Mouse (Mus musculus) common myeloid progenitor, adult 5-6 weeks (primary cell): Measurements from ENCODE around the gene Olfr1324. TPM values are rescaled to one million over a fixed set of nuclear protein-coding genes. Genes with fewer than 3 reads are reported as not detected.
"Not testable (repeated sequence)": the region's sequence is repeated elsewhere in the genome, so short reads cannot be mapped to it uniquely, and the experiment has no call there.

Experiments
- ATAC-seq: replicated peaks from 2 replicates; pipeline ENCODE4 v1.8.0; 2016; ENCODE audit warnings: low read depth, mild to moderate bottlenecking, moderate TSS enrichment, inconsistent platforms; ENCODE audit not compliant: poor library complexity, severe bottlenecking
- total RNA-seq: library from RNA; stranded (forward); fragments of 200-1000, 187-1606 nt; gene quantifications from 2 replicates; pipeline ENCODE4 v1.2.3, GENCODE M21; 2017

Olfr1324 gene
- not detected in 2 replicates for total RNA-seq

DNA sequence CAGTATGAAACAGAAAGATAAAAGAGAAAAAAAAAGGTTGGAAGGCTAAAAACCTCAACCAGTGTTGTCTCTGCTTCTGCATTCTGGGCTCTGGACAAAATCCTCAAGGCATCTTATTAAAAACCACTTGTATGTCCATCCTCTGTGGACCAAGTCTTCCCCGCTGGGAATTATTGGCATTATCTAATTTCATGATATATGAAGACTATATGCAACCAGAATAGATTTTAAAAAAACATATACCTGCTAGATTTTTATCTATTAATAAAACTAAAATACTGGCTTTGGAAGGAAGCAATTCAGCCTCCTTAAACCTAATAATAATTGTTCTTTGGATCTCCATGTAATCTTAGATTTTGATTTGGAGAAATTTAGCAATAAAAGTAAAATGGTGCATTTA is at the start of gene Olfr1324:
Gene Olfr1324, minus strand, starts transcription at position 101 of the 400 bp plus-strand sequence.
- no peak for ATAC-seq

- not testable (repeated sequence) for ATAC-seq
These were observed 42.0 kb upstream of the Olfr1324 start for GRCm38 (mm10) chrX:50470341-50470740.

DNA sequence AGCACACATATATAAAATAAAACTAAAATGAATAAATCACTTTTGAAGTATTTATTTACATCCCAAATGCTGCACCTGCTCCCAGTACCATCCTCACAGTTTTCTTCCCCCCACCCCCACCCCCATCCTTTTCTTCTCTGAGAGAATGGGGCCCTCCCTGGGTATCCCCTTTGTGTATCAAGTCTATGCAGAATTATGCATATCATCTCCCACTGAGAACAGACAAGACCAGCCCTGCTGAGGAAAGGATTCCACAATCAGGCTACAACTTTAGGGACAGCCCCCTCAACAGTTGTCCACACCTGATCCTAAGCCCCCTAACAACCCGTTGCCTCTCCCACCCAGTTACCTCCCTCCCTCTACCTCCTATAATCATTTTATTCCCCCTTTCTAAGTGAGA is 27.8 kb upstream of the Olfr1324 start:
- ATAC-seq = no peak

- no peak for ATAC-seq
These were observed 15.1 kb upstream of the Olfr1324 start for GRCm38 (mm10) chrX:50443352-50443751.

DNA sequence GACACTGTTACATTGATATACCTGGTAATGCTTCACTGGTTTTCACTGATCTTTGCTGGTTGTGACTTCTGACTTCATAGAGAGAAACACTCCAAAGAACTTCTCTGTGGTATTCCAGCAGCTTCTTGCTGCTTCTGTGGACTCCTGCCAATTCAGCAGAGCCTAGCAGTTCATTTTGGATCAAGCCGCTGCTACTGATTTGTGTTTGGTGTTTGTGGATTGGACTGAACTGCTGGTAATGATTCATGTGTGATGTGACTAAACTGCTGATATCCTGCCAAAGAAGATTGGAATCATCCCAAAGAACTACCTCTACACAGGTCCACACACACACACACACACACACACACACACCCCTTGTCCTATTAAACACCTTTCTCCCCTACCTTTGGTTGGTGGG is 14.4 kb upstream of the Olfr1324 start:
- ATAC-seq = no peak

DNA sequence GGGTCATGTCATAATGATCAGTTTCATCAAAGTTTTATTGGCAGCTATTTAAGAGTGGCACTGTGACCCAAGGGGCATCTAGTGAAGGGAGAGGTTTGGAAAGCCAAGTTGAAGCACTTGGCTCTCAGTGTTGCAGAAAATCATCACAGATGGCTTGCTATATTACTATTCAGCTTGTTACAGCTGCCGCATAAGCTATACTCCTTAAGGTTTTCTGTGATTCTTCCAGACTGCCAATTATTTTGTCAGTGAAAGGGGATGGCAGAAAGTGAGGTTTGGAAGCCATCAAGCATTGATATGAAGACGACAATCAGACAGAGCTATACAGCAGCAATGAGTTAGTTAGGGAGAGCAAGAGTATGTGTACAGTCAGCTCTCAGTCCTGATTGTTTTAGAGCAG is 4.2 kb upstream of the Olfr1324 start:
- ATAC-seq = no peak

DNA sequence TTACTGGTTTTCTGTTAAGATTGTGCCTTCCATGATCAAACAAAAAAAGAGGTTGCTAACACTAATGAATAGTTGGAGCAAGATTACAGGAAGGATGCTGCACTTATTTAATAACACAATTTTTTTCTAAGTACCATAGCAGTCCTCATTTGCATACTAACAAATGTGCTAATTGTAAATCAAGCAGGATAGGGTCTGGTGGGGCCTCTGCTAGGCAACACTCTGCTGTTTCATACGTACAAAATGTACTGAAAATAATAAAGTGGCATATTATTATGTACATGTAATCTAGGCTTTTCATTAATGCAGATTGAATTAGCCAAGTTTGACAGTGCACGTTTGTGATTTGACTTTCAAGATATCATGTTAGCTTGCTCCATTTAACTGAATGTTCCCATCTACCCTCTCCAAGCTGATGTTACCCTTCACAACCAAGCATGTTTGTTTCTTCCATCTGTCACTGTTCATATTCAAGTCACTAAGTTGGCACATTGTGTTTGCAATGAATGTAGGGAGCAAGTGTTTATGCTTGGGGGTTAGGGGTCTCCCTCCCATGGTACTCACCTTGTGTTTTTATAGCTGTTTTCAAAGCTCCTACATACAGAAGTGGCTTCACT is 478 bp downstream of the Olfr1324 start:
- ATAC-seq = no peak

DNA sequence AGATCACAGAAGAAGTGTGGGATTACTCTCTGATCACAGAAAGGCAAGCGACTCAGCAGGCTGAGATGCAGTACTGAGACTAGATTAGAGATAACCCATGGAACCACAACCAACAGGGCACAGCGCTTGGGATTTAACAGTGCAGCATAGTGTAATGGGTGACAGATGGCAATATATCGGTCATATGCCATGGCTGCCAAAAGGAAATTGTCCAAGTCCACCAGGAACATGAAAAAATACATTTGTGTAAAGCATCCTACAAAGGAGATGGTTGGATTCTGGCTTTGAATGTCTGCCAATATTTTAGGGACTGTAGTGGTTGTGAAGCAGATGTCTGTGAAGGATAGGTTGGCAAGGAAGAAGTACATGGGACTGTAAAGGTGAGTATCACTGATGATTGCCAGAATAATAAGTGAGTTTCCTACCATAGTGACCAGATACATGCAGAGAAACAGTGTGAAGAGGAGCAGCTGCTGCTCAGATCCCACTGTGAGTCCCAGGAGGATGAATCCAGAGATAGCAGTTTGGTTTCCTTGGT is 2.3 kb downstream of the Olfr1324 start:
- no peak for ATAC-seq

GRCm38 (mm10) chrX:50410361-50410760 is 17.9 kb downstream of the Olfr1324 start:
- ATAC-seq = not testable (repeated sequence)

GRCm38 (mm10) chrX:50390616-50391015 is 37.7 kb downstream of the Olfr1324 start:
- 0 out of 2 replicates have a peak, but pooled peaks have one; percentile 50 for ATAC-seq

DNA sequence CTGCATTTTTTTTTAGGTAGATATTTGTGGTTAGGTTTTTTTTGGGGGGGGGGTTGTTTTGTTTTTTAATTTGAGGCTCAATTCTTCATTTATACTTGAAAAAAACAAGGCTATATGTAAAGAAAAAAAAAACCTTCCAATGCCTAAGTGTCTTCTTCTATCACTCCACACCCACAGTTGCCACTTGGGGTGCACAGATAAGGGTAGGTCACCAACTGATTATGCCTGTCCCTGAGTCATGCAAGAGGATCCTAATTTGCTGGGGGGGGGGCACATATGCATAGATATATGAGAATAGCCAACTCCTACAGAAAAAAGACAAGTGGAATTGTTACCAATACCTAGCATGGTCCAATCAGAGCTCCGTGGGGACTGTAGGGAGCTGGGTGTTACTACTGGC is 53.3 kb downstream of the Olfr1324 start:
- ATAC-seq = no peak
